Mouse (Mus musculus) E14TG2a.4 (cell line): ENCODE measurements around the gene Eln.

Source experiments
- CTCF ChIP-seq: conservative IDR thresholded peaks from 2 replicates; pipeline ENCODE4 v1.5.1; 2014; ENCODE audit warnings: low read length
- NANOG ChIP-seq: IDR thresholded peaks from 2 replicates; pipeline ENCODE4 v1.6.1; 2014; ENCODE audit warnings: borderline replicate concordance, low read length, mixed read lengths

DNA sequence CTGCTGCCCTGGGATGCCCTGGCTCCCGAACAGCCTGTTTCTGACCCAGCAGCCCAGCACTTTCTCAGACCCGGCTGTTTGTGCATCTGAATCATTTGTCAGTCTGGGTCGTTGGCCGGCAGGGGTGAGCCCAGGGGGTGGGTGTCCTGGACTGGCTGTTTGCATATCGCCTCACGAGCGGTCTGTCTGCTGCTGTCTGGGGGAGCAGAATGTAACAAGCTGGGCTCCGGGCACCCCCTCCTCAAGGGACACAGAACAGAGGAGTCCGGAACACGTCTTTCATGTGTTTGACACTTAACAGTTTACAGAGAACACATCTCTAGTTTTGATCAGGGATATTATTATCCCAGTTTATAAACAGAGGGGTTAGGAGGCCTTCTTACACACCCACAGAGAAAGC is 7.0 kb upstream of the Eln start:
- TF ChIP-seq CTCF: no peak
- no peak for TF ChIP-seq NANOG
